Mouse (Mus musculus): Measurements from ENCODE around the gene Vmn1r66. TPM values are rescaled to one million over a fixed set of nuclear protein-coding genes. Genes with fewer than 3 reads are reported as not detected.
"Not testable (repeated sequence)": the region's sequence is repeated elsewhere in the genome, so short reads cannot be mapped to it uniquely, and the experiment has no call there.

Gene Vmn1r66
- total RNA-seq (2017), result 0.25 TPM in 1 of 2 replicates, not detected in the other

DNA sequence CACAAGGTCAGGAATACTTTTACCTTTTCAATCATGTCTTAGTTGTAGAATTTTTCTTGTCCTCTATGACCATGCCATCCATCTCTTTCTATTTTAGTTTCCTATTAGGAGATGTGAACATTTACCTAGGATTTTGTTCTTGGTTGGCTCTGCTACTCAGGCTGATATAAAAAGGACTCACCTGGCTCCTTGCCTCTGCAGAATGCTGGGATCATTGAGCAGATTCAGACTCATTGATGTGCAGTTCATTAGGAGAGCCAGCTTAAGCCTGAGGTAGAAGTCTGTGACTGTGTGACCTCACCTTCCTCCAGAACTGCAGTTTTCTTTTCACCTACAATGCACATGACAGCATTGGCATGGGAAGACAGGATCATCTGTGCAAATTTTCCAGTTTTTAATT, at the start of gene Vmn1r66:
Gene Vmn1r66, minus strand, starts transcription at position 101 of the 400 bp plus-strand sequence.
- no peak for ATAC-seq (ENCODE audit: extremely low read depth, insufficient number of reproducible peaks, low FRiP score, poor library complexity, severe bottlenecking)

DNA sequence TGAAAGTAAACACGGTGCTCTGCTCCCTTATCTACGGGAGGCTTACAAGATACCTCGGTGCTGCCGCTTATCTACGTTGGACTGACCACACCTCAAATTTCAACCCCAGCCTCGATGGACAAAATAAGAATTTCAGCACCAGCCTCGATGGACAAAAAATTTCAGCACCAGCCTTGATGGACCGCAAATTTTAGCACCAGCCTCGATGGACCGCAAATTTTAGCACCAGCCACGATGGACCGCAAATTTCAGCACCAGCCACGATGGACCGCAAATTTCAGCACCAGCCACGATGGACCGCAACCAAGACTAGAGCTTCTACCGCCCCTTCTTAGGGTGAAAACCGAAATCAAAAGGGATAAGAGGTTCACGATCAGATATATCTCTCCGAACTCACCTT, 47.7 kb upstream of the Vmn1r66 start:
- ATAC-seq (ENCODE audit: extremely low read depth, insufficient number of reproducible peaks, low FRiP score, poor library complexity, severe bottlenecking), result not testable (repeated sequence)

DNA sequence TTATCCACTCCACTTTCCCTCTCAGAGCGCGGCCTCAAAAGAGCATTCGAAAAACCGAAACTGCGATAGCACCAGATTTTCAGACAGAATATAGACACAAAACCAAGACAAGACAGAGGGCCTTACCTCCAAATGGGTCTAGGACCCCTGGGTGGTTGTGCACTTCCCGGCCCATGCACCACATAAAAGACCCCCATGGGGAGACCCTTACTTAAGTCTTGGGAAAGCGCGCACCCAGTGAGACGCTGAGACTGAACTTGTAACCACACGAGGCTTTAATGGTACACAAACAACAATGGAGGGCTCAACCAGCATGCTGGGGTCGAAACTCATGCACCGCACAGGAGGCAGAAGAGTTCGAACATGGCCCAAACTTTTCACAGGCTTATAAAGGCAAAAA, 25.7 kb downstream of the Vmn1r66 start:
- no peak for ATAC-seq (ENCODE audit: extremely low read depth, insufficient number of reproducible peaks, low FRiP score, poor library complexity, severe bottlenecking)

DNA sequence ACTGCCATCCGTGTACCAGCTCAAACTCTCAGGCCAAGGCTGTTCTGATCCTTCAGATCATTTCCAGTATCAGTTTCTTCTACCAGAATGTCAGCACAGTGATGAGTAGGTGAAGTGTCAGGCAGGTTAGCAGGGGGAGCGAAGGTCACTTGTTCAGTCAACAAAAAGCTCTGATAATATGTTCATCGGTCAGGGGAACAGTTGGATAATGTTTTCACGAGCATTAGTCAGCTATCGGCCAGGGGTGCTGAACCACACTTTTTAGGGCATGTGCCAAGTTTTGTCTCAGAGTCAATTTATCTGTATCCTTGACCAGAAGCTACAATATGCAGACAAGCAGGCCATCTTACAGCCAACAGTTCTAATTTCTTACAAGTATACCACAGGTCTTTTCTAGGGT, 28.7 kb downstream of the Vmn1r66 start:
- no peak for ATAC-seq (ENCODE audit: extremely low read depth, insufficient number of reproducible peaks, low FRiP score, poor library complexity, severe bottlenecking)

Other genes starting within 250 kb of the Vmn1r66 start
- gene Vmn2r50, start 224.7 kb downstream of the Vmn1r66 start, total RNA-seq (2017), result not detected in 2 replicates
- not detected in 2 replicates for gene Vmn2r51, start 172.3 kb downstream of the Vmn1r66 start, total RNA-seq (2017)
- gene Vmn2r52, start 101.4 kb downstream of the Vmn1r66 start, total RNA-seq (2017), result not detected in 2 replicates
- gene Vmn1r67, start 165.3 kb upstream of the Vmn1r66 start, total RNA-seq (2017), result not detected in 2 replicates
- 0.12 and 0.58 TPM in 2 replicates for gene Zik1, start 217.4 kb upstream of the Vmn1r66 start, total RNA-seq (2017)